Mouse (Mus musculus) MEL-GATA-1-ER (cell line): ENCODE data around the gene Lcmt1.

Experiments used
- DNase-seq: peaks from one replicate; pipeline ENCODE4 v3.0.0-alpha.2; 2012; ENCODE audit warnings: low read depth; ENCODE audit errors: extremely low read depth

Lcmt1 gene

GRCm38 (mm10) chr7:123369759-123370481, at the start of gene Lcmt1, which contains the start of gene Arhgap17:
Lcmt1 (plus strand) TSS chr7:123369784.
Arhgap17 (minus strand) TSS chr7:123369915.
- DNase-seq = peak; percentile 79

GRCm38 (mm10) chr7:123322452-123323121, 47.0 kb upstream of the Lcmt1 start:
- peak; percentile 11 for DNase-seq

- DNase-seq = no peak
These were observed 46.2 kb upstream of the Lcmt1 start for GRCm38 (mm10) chr7:123323388-123323787.

GRCm38 (mm10) chr7:123324105-123324504, 45.5 kb upstream of the Lcmt1 start:
- DNase-seq = no peak

- no peak for DNase-seq
These were observed 43.5 kb upstream of the Lcmt1 start for GRCm38 (mm10) chr7:123326062-123326461.

GRCm38 (mm10) chr7:123326901-123327300, 42.7 kb upstream of the Lcmt1 start:
- DNase-seq = no peak

- no peak for DNase-seq
These were observed 41.7 kb upstream of the Lcmt1 start for GRCm38 (mm10) chr7:123327909-123328308.

- DNase-seq = no peak
These were observed 39.1 kb upstream of the Lcmt1 start for GRCm38 (mm10) chr7:123330506-123330905.

GRCm38 (mm10) chr7:123336322-123336721, 33.3 kb upstream of the Lcmt1 start:
- no peak for DNase-seq

GRCm38 (mm10) chr7:123338351-123338750, 31.2 kb upstream of the Lcmt1 start:
- no peak for DNase-seq

- no peak for DNase-seq
These were observed 27.7 kb upstream of the Lcmt1 start for GRCm38 (mm10) chr7:123341896-123342295.

GRCm38 (mm10) chr7:123344079-123344780, 25.4 kb upstream of the Lcmt1 start:
- no peak for DNase-seq

GRCm38 (mm10) chr7:123345041-123345544, 24.5 kb upstream of the Lcmt1 start:
- DNase-seq = no peak

GRCm38 (mm10) chr7:123346631-123347290, 22.8 kb upstream of the Lcmt1 start:
- no peak for DNase-seq

GRCm38 (mm10) chr7:123349813-123350212, 19.8 kb upstream of the Lcmt1 start:
- DNase-seq = no peak

- no peak for DNase-seq
These were observed 19.3 kb upstream of the Lcmt1 start for GRCm38 (mm10) chr7:123350243-123350642.

GRCm38 (mm10) chr7:123353081-123353480, 16.5 kb upstream of the Lcmt1 start:
- DNase-seq = no peak

GRCm38 (mm10) chr7:123353879-123354278, 15.7 kb upstream of the Lcmt1 start:
- DNase-seq = no peak

GRCm38 (mm10) chr7:123354392-123354791, 15.2 kb upstream of the Lcmt1 start:
- DNase-seq = no peak

- no peak for DNase-seq
These were observed 14.7 kb upstream of the Lcmt1 start for GRCm38 (mm10) chr7:123354851-123355250.

- DNase-seq = no peak
These were observed 13.4 kb upstream of the Lcmt1 start for GRCm38 (mm10) chr7:123356158-123356557.
